Mouse (Mus musculus): ENCODE measurements at regions not wholly inside any gene's neighbourhood (a gene's known extent, or its start where the extent isn't known, plus 50 kb on each side); places are given as distances from the start of the nearest gene placed in this dataset.

- TF ChIP-seq CTCF (IDR thresholded peaks at IDR 0.05) (no peak), POLR2A (IDR thresholded peaks at IDR 0.05; ENCODE audit: insufficient read depth, low read depth, low read length) (no peak)
Measured at GRCm38 (mm10) chr14:79914966-79915365, 68.9 kb upstream of the Olfm4 start.
